Mouse (Mus musculus): ENCODE measurements around the gene Ccdc175. TPM values are rescaled to one million over a fixed set of nuclear protein-coding genes. Genes with fewer than 3 reads are reported as not detected.

Ccdc175 gene
- total RNA-seq, 4 experiments from 2014 or later, result not detected

Small RNA genes within 50 kb of the gene (microRNA-seq; reads per million reads assigned to microRNA genes)
- not detected for gene Gm24466

Other genes with a start within 250 kb of the Ccdc175 start
- gene Gpr135, start 113.9 kb downstream of the Ccdc175 start, total RNA-seq (2022), result under 1 TPM; 0.26 to 0.41 (median 0.31) TPM
- 1 to 10 TPM; 4.9 to 9.1 (median 8.1) TPM for gene L3hypdh, start 99.6 kb downstream of the Ccdc175 start, total RNA-seq (2022)
- 10 to 100 TPM; 21.1 to 24.8 (median 22.8) TPM for gene Jkamp, start 99.4 kb downstream of the Ccdc175 start, total RNA-seq (2022)
- 1 to 10 TPM; 3.3 to 7.0 (median 5.0) TPM for gene Rtn1, start 224.0 kb upstream of the Ccdc175 start, total RNA-seq (2022)

All from heart, adult 8-10 months (tissue).